Mouse (Mus musculus): ENCODE measurements around the gene Adora2a.
"Not testable (repeated sequence)": the region's sequence is repeated elsewhere in the genome, so short reads cannot be mapped to it uniquely, and the experiment has no call there.

The Adora2a gene

GRCm38 (mm10) chr10:75314190-75314980, 2.3 kb upstream of the Adora2a start:
- DNase-seq = peak in 1 of 2 experiments; percentile 49

- DNase-seq = peak in 1 of 2 experiments; percentile 31
These were observed 921 bp upstream of the Adora2a start for GRCm38 (mm10) chr10:75315756-75316155.

GRCm38 (mm10) chr10:75316472-75316871, 205 bp upstream of the Adora2a start:
- peak in 1 of 2 experiments; percentile 53 for DNase-seq

- peak; percentile 81 to 87 for DNase-seq
These were observed 458 bp downstream of the Adora2a start for GRCm38 (mm10) chr10:75316908-75317761.

- no peak for DNase-seq
These were observed 1.5 kb downstream of the Adora2a start for GRCm38 (mm10) chr10:75318206-75318605.

GRCm38 (mm10) chr10:75320321-75320720, 3.6 kb downstream of the Adora2a start:
- DNase-seq = peak in 1 of 2 experiments; percentile 31

GRCm38 (mm10) chr10:75322966-75323365, 6.3 kb downstream of the Adora2a start:
- DNase-seq = peak in 1 of 2 experiments; percentile 29

GRCm38 (mm10) chr10:75323986-75324385, 7.3 kb downstream of the Adora2a start:
- peak in 1 of 2 experiments; percentile 69 for DNase-seq

GRCm38 (mm10) chr10:75324391-75324790, 7.7 kb downstream of the Adora2a start:
- DNase-seq = no peak

GRCm38 (mm10) chr10:75325821-75326220, 9.1 kb downstream of the Adora2a start:
- DNase-seq = no peak

GRCm38 (mm10) chr10:75326553-75326952, 9.9 kb downstream of the Adora2a start:
- DNase-seq = peak; percentile 63 to 73

- DNase-seq = peak in 1 of 2 experiments; percentile 30
These were observed 10.4 kb downstream of the Adora2a start for GRCm38 (mm10) chr10:75327081-75327480.

- no peak for DNase-seq
These were observed 11.6 kb downstream of the Adora2a start for GRCm38 (mm10) chr10:75328201-75328704.

- peak in 1 of 2 experiments; percentile 28 for DNase-seq
These were observed 15.6 kb downstream of the Adora2a start for GRCm38 (mm10) chr10:75332268-75332667.

- no peak for DNase-seq
These were observed 16.6 kb downstream of the Adora2a start for GRCm38 (mm10) chr10:75333176-75333776.

GRCm38 (mm10) chr10:75334175-75334574, 17.5 kb downstream of the Adora2a start:
- no peak for DNase-seq

- DNase-seq = peak in 1 of 2 experiments; percentile 42
These were observed 18.4 kb downstream of the Adora2a start for GRCm38 (mm10) chr10:75335075-75335474.

- no peak for DNase-seq
These were observed 20.6 kb downstream of the Adora2a start for GRCm38 (mm10) chr10:75337231-75337630.

GRCm38 (mm10) chr10:75338852-75339251, 22.2 kb downstream of the Adora2a start:
- DNase-seq = no peak

- no peak for DNase-seq
These were observed 22.7 kb downstream of the Adora2a start for GRCm38 (mm10) chr10:75339377-75339776.

- no peak for DNase-seq
These were observed 25.3 kb downstream of the Adora2a start for GRCm38 (mm10) chr10:75341936-75342335.

GRCm38 (mm10) chr10:75344563-75344962, 27.9 kb downstream of the Adora2a start:
- DNase-seq = not testable (repeated sequence)

GRCm38 (mm10) chr10:75345265-75345664, 28.6 kb downstream of the Adora2a start:
- DNase-seq = no peak

Data from lung, postnatal 4 days (tissue).